Mouse (Mus musculus) inflammation-experienced regulatory T-cells, adult 6 months (primary cell): Measurements from ENCODE around the gene Tex48. TPM values are rescaled to one million over a fixed set of nuclear protein-coding genes. Genes with fewer than 3 reads are reported as not detected.
A peak's percentile ranks its signal among the peaks of the same experiment; 100 is the strongest.

Experiments
- ATAC-seq: one replicate; pipeline ENCODE4 v1.8.0; 2017
- polyA plus RNA-seq, 3 experiments: library from polyadenylated mRNA; unstranded; fragments of 100-300 nt; shearing (Covaris generic); gene quantifications; one replicate each; pipeline ENCODE4 v1.2.1; 2017

The Tex48 gene
- polyA plus RNA-seq, 3 experiments from 2014 or later, result not detected

DNA sequence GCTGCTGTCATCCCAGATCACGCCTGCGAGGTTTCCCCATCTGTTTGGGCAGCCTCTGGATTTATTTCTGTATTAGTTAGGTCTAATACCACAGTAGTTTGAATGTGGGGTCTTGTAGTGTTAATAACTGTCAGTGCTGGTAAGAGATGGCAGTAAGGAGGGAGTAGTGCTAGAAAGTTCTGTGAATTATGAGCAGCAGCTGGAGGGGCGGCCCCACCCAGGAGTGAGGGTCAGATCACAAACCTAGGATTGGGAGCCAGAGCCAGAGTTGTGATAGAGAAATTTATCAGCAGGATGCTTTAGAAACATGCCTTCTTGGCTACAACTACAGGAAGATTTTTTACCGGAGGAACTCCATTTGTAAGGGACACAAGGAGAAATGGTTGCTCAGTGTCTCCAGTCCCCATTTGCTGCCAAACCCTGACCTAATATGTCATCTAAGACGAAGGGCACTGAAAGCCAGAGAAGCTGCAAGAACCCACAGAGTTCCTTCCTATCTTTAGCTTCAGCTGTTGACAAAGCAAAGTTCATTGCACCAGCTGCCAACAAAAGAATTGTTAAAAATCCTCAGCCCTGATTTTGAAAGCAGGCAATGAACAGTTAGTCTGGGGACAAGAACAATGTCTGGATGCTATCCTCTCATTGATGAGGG lies 27.6 kb downstream of the Tex48 start:
- ATAC-seq, result no peak

DNA sequence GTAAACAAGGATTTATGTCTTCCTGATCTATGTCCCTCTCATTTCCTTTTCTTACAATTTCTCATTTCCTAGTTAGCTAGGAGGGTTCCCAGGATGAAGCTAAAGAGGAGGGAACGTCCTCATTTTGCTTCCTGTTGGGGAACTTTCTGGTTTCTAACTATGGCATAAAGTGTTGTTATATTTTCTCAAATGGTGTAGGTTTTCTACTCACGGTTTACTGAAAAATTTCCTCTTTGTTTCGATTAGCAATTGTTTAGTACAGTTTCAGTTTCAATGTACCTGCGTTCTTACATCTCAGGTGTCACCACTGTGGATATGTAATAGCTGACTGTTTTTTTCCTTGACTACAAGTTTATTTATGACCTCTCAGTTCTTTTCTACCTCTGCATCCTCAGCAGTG lies 31.7 kb downstream of the Tex48 start:
- peak; percentile 49 for ATAC-seq

DNA sequence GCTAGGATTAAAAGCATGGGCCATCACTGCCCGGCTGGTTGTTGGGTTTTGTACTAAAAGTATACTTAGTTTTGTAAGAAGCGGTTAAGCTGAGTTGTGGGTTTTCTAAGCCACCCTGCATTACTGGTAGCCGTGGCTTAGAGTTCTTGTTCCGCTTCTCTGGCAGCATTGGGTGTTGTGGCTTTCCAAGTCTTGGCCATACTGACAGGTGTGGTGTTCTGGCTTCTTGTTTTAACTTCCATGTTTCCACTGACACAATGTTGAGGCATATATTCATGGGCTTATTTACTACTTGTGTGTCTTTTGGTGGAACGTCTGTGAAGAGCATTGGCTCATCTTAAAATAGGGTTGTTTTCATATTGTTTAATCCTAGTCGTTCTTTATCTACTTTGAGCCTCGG lies 32.2 kb downstream of the Tex48 start:
- ATAC-seq, result no peak

GRCm38 (mm10) chr4:63586240-63586639 lies 36.0 kb downstream of the Tex48 start:
- ATAC-seq, result no peak

DNA sequence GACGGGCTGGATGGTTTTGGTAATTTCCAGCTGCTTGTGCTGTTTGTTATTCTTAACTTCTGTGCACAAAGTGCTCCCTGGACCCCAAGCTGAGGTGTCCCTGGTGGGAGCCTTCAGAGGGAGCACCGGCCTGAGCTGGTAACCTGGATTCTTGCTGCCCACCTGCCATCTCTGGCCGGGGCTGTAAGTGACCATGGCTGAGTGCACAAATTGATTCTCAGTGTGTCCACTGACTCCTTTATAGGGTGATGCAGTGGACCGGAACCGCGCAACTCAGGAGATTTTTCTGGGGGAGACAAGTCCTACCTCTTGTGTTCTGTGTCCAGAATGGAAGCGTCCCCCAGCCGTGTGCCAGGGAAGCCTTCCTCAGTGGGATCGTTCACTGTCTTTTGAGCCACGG lies 37.0 kb downstream of the Tex48 start:
- ATAC-seq, result no peak

- no peak for ATAC-seq
These were observed 39.6 kb downstream of the Tex48 start for GRCm38 (mm10) chr4:63582580-63582979.

- no peak for ATAC-seq
These were observed 42.1 kb downstream of the Tex48 start for GRCm38 (mm10) chr4:63580078-63580477.

- ATAC-seq, result no peak
These were observed 42.6 kb downstream of the Tex48 start for GRCm38 (mm10) chr4:63579649-63580048.

- ATAC-seq, result no peak
These were observed 49.6 kb downstream of the Tex48 start for GRCm38 (mm10) chr4:63572621-63573020.

GRCm38 (mm10) chr4:63570208-63570781 lies 51.9 kb downstream of the Tex48 start:
- ATAC-seq, result no peak

DNA sequence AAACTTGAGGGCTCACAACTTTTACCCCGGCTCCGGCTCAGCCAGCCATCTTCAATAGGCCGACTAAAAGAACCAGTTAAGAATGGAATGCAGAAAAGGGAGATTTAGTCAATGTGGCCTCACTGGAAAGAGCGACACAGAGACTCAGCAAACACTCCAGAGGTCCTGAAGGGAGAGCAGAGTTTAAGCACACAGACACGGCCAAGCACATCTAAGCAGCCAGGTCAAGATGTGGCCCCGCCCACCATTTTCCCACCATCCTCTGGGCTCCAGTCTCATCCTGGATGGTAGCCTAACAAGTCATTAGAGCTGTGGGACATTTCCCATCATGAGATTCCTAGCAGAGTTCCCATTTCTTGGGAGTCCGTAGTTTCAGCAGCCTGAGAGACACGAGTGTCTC lies 52.9 kb downstream of the Tex48 start:
- no peak for ATAC-seq

- ATAC-seq, result no peak
These were observed 54.4 kb downstream of the Tex48 start for GRCm38 (mm10) chr4:63567712-63568390.

DNA sequence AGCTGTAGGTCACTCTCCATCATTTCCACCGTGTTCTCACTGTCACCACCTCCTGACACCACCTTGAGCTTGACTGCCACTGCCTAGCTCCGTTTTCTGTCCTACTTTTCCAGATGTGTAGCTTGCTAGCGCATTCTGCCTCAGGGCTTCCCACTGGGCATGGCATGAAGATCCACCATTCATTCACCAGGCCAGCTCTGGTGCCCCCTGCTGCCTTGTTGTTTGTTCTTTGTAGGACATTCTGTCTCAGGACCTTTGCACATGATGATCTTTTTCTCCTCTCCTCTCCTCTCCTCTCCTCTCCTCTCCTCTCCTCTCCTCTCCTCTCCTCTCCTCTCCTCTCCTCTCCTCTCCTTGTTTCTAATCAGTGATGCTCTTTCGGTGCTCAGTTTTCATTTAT lies 59.5 kb downstream of the Tex48 start:
- ATAC-seq, result no peak

GRCm38 (mm10) chr4:63561861-63562675 lies 60.2 kb downstream of the Tex48 start:
- peak; percentile 47 for ATAC-seq

GRCm38 (mm10) chr4:63560079-63560478 lies 62.1 kb downstream of the Tex48 start:
- no peak for ATAC-seq

- no peak for ATAC-seq
These were observed 63.0 kb downstream of the Tex48 start for GRCm38 (mm10) chr4:63559127-63559697.

GRCm38 (mm10) chr4:63558407-63559081 lies 63.7 kb downstream of the Tex48 start, which contains the start of gene Tmem268:
TSS of gene Tmem268 (plus strand) at chr4:63558781.
- ATAC-seq, result peak; percentile 65

DNA sequence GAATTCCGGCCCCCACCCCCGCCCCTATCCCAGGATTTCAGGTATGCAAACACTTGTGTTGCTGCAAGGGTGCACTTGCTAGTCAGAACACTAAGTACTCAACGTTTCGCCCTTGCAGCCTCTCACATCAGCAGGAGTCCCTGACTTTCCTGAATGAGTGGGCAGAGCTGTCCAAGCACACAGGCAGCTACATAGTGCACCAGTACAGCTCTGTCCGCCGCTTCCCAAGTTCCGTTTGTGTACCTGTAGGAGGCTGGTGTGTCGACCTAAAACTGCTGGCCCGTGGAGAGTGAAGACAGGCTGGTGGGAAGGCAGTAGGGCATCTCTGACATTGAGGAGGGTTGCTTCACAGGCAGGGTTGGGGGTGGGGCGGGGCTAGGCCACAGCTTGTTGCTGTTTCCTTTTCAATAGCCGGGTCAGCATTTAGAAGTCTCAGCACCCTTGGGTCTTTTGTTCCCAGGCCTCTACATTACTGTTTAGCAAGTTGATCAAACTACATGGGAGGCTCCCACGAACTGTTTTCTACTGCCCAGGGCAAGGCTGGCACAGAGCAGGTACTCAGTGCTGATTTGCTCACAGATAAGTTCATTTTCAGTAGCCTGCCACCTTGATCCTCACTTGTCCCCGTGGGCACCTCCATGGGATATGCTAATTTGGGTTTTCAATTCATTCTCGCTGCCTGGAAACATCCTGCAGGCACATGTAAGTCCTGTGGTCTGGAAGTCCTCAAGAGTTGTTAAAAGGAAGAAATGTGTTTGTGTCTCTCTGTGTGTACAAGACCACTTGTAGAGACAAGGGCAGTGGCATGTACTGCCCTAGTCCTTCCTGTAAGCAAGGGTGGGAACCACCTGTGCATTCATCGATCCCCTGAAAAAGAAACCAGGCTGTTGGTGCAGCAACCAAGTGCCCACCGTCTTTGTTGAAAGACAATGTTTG lies 64.8 kb downstream of the Tex48 start:
- ATAC-seq, result no peak
